Mouse (Mus musculus) hindbrain, embryonic 14.5 days (tissue): ENCODE measurements around the gene Arid5a. TPM values are rescaled to one million over a fixed set of nuclear protein-coding genes. Genes with fewer than 3 reads are reported as not detected.

Experiments
- ATAC-seq: fragments of 200-750 bp; cut with Nextera tagmentation; 2 replicates; pipeline ENCODE4 v1.8.0; 2017; ENCODE audit warnings: moderate number of reproducible peaks, mild to moderate bottlenecking, moderate TSS enrichment, moderate library complexity; ENCODE audit not compliant: low FRiP score
- DNase-seq: peaks from one replicate; pipeline ENCODE4 v3.0.0-alpha.2; 2015; ENCODE audit warnings: low spot score
- H3K27ac ChIP-seq: fragments of 300-500 bp; sonication (generic); 2 replicates; pipeline ENCODE4 v1.5.1; 2014; ENCODE audit warnings: mild to moderate bottlenecking, moderate library complexity
- H3K27me3 ChIP-seq: fragments of 300-500 bp; sonication (generic); 2 replicates; pipeline ENCODE4 v1.6.1; 2014; ENCODE audit warnings: mild to moderate bottlenecking, low read length, mixed read lengths; ENCODE audit not compliant: control insufficient read depth, insufficient read depth
- H3K36me3 ChIP-seq: fragments of 300-500 bp; sonication (generic); replicated peaks from 2 replicates; pipeline ENCODE4 v1.6.1; 2014; ENCODE audit not compliant: control insufficient read depth, insufficient read depth
- H3K4me1 ChIP-seq: fragments of 300-500 bp; sonication (generic); replicated peaks from 2 replicates; pipeline ENCODE4 v1.6.1; 2014; ENCODE audit warnings: antibody characterized with exemption, low read length, mixed read lengths; ENCODE audit not compliant: control insufficient read depth, insufficient read depth
- H3K4me2 ChIP-seq: fragments of 300-500 bp; sonication (generic); replicated peaks from 2 replicates; pipeline ENCODE4 v1.6.1; 2014; ENCODE audit warnings: mild to moderate bottlenecking, moderate library complexity
- H3K4me3 ChIP-seq: fragments of 300-500 bp; sonication (generic); replicated peaks from 2 replicates; pipeline ENCODE4 v1.5.1; 2014; ENCODE audit warnings: mild to moderate bottlenecking, low read length
- H3K9ac ChIP-seq: fragments of 300-500 bp; sonication (generic); 2 replicates; pipeline ENCODE4 v1.6.1; 2014
- H3K9me3 ChIP-seq: fragments of 300-500 bp; sonication (generic); 2 replicates; pipeline ENCODE4 v1.6.1; 2016; ENCODE audit warnings: low read length; ENCODE audit not compliant: control insufficient read depth
- WGBS: fragments of 180-500 bp; shearing (Covaris S2); extraction: QIAGEN DNeasy Blood & Tissue Kit; methylation state at CpG from one replicate; pipeline ENCODE4 v1.1.7; 2014; 5-methylcytosine and 5-hydroxymethylcytosine counted together
- polyA plus RNA-seq: library from polyadenylated mRNA; unstranded; fragments of >200 nt; fragmentation: Nextera tagmentation; extraction: Ambion mirVana; gene quantifications from 2 replicates; pipeline ENCODE4 v1.2.1, GENCODE M21; 2014

The Arid5a gene
- polyA plus RNA-seq: 4.3 and 5.8 TPM in 2 replicates

DNA sequence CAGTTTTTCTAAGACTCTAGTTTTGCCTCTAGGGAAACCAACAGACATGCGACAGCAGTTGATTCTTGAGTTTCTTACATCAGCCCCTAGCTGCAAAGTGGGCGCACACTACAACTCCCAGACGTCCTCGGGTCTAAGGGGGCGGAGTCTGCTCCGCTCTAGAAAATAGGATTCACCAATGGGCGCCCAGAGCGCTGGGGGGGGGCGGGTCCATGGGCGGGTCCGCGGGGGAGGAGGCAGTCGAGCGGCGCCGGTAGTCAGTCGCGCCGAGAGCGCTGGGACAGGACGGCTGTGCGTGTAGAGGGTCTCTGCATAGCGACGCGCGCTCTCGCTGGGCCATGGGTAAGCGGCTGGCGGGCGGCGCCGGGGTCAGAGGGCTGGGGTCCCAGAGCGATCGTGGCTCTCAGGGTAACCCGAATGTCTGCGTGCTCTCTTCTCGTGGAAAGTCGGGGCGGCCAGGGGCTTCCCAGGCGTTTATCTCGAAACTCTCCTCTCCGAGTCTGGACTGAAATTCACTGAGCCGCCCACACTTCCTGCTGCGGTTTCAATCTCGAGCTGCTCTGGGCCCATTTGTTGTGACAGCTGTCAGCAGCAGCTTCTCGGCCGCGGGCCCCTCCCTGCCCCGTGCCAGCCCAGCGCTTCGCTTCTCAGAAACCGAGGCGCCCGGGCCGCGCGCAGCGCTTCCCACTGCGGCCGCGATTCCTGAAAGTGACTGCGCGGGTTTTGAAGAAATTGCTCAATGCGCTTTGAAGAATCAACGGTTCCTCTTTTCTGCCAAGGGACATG lies at the start of gene Arid5a:
Gene Arid5a, plus strand, starts transcription at position 239 of the 786 bp plus-strand sequence.
- peak within 1 kb of the TSS; percentile 58 for H3K9ac ChIP-seq
- peak within 1 kb of the TSS; percentile 34; the same call in 1 of the 2 replicates for H3K27ac ChIP-seq
- peaks cover 23% of the 10 kb centered on the region for H3K4me1 ChIP-seq
- DNase-seq (peak; percentile 93), ATAC-seq (peak; percentile 91)
- H3K4me2 ChIP-seq: peak within 1 kb of the TSS; percentile 96
- under 1% methylated on average over 63 of the region's 65 CpGs for WGBS
- no peaks in the 10 kb centered on the region for H3K36me3 ChIP-seq
- peak within 1 kb of the TSS; percentile 66 for H3K4me3 ChIP-seq
- peaks cover 20% of the 10 kb centered on the region for H3K27me3 ChIP-seq
- H3K9me3 ChIP-seq: no peaks in the 10 kb centered on the region

DNA sequence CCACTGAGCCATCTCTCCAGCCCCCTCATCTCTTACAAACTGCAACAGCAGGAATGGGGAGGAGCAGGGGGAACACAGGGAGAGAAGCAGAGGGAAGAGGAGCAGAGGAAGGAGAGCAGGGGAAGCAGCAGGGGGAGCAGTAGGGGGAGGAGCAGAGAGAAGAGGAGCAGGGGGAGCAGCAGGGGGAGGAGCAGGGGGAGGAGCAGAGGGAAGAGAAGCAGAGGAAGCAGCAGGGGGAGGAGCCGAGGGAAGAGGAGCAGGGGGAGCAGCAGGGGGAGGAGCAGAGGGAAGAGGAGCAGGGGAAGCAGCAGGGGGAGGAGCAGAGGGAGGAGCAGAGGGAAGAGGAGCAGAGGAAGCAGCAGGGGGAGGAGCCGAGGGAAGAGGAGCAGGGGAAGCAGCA lies 48.9 kb upstream of the Arid5a start:
- peaks cover 6% of the 10 kb centered on the region; the same call in 1 of the 2 replicates for H3K9me3 ChIP-seq
- ATAC-seq (no peak), DNase-seq (no peak)
- no peak overlapping the region for H3K27ac ChIP-seq
- H3K4me2 ChIP-seq: no peak overlapping the region
- WGBS: 71% methylated on average over 2 of the region's 2 CpGs
- no peaks in the 10 kb centered on the region; the same call in 1 of the 2 replicates for H3K4me1 ChIP-seq
- H3K4me3 ChIP-seq: no peak overlapping the region
- no peak overlapping the region for H3K9ac ChIP-seq
- H3K36me3 ChIP-seq: no peaks in the 10 kb centered on the region
- no peaks in the 10 kb centered on the region for H3K27me3 ChIP-seq

DNA sequence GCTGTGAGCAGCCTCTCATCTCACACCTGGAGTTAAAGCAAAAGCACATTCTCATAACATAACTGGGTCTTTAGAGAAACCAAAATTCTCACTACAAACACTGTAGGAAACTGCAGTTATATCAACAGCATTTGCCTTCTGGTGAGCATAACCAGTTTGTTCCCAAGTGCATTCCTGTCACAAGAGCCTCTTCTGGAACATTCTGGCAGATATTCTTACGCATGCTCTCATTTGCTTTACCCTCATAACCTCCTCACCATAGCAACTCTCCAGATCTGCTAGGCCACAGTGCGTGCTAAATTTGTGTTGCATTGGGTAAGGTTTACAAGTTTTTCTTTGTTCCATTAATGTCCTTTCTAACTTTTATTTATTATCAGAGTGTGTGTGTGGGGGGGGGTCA lies 48.3 kb upstream of the Arid5a start:
- no peak overlapping the region for H3K4me2 ChIP-seq
- 92% methylated on average over 2 of the region's 2 CpGs for WGBS
- no peak overlapping the region for H3K4me3 ChIP-seq
- H3K4me1 ChIP-seq: no peaks in the 10 kb centered on the region; the same call in 1 of the 2 replicates
- no peak for DNase-seq
- no peak overlapping the region for H3K27ac ChIP-seq
- ATAC-seq: no peak
- no peak overlapping the region for H3K9ac ChIP-seq
- peaks cover 6% of the 10 kb centered on the region; the same call in 1 of the 2 replicates for H3K9me3 ChIP-seq
- no peaks in the 10 kb centered on the region for H3K36me3 ChIP-seq
- no peaks in the 10 kb centered on the region for H3K27me3 ChIP-seq

DNA sequence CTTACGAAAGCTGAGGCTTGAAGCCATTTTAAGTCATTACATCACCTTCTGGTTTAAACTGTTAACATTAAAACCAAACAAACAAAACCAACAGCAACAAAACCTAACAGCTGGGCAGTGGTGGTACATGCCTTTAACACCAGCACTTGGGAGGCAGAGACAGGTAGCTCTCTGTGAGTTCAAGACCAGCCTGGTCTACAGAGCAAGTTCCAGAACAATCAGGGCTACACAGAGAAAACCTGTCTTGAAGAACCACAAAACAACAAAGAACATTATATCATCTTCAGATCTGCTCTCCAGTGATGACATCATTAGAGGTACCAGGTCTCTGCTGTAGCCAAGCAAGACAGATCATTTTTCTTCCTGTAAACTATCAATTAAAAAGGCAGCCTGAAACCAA lies 47.1 kb upstream of the Arid5a start:
- DNase-seq (no peak), ATAC-seq (no peak)
- WGBS: 90% methylated on average over 1 of the region's 1 CpGs

DNA sequence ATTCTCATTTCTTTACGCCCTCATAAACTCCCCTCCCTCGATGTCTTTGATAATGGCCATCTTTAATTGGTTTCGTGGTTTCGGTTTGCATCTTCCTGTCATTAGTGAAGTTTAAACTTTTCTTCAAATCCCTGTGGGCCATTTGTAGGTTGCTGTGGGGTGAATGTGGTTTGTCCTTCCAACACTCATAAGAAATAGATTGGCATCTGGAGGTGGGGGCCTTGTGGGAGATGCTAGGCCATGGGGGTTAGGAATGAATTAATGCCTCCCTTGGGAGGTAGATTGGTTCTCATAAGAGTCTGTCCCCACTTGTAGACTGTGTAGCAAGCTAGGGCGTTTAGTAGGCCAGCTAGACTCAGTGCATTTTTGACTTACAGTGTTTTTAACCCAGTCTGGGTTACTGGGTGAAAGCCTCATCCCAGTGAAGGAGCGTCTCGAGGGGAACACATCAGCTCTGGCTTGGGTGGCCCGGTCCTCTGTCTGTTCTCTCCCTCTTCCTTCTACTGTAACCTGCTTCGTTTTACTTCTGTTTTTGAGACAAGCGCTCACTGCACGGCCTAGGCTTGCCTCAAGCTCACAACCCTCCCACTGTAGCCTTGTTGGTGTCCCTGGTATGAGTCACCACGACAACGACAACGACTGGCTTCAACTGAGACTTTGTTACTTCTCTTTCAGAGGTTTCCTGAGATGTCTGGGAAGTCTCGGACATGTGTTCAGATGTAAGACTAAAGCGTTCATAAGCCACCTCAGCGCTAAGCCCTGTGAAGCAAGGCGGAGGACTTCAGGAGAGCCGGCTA lies 45.6 kb upstream of the Arid5a start:
- Histone ChIP-seq H3K9me3 (no peaks in the 10 kb centered on the region), H3K4me3 (no peak overlapping the region), H3K4me2 (no peak overlapping the region), H3K9ac (no peak overlapping the region), H3K36me3 (no peaks in the 10 kb centered on the region), H3K27ac (no peak overlapping the region), H3K27me3 (no peaks in the 10 kb centered on the region), H3K4me1 (no peaks in the 10 kb centered on the region)
- 85% methylated on average over 19 of the region's 19 CpGs for WGBS
- DNase-seq: no peak
- ATAC-seq: no peak

More for the DNA sequence above, 47.1 kb upstream of the Arid5a start:
- H3K27me3 ChIP-seq: no peaks in the 10 kb centered on the region
- no peaks in the 10 kb centered on the region for H3K36me3 ChIP-seq
- H3K4me2 ChIP-seq: no peak overlapping the region
- no peak overlapping the region for H3K27ac ChIP-seq
- no peak overlapping the region for H3K4me3 ChIP-seq
- H3K9ac ChIP-seq: no peak overlapping the region
- no peaks in the 10 kb centered on the region for H3K4me1 ChIP-seq
- H3K9me3 ChIP-seq: peaks cover 6% of the 10 kb centered on the region; the same call in 1 of the 2 replicates

DNA sequence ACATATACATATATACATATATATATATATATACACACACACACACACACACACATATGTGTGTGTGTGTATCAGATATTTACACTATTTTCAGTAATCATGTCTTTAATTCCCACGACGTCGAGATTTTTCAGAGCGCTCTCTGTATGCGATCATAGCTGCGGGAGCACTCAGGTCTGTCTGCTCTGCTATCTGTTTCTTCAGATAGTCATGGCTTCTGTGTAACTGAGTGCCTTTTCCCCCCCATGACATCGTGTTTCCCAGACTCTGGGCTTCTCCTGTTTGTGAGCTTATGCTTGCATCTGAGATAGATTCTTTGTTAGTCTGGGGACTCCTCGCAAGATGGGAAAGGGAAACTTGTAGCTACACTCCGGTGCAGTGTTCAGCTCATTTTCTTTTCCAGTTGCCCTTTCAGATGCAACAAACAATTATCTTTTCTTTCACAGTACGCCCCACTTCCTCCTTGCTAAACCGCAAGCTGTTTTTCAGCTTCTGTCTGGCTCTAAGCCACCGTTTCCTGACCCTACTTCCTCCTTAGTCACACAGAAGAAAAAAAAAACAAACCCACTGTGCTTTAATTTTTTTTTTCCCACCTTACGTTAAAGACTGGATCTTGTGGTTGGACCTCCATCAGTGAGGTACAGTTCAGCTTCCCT lies 43.6 kb upstream of the Arid5a start:
- 77% methylated on average over 13 of the region's 13 CpGs for WGBS
- no peak overlapping the region for H3K27ac ChIP-seq
- DNase-seq: no peak
- H3K4me1 ChIP-seq: no peaks in the 10 kb centered on the region
- H3K9ac ChIP-seq: no peak overlapping the region
- H3K4me2 ChIP-seq: no peak overlapping the region
- H3K4me3 ChIP-seq: no peak overlapping the region
- no peaks in the 10 kb centered on the region for H3K27me3 ChIP-seq
- no peak for ATAC-seq
- H3K36me3 ChIP-seq: no peaks in the 10 kb centered on the region
- no peaks in the 10 kb centered on the region for H3K9me3 ChIP-seq

DNA sequence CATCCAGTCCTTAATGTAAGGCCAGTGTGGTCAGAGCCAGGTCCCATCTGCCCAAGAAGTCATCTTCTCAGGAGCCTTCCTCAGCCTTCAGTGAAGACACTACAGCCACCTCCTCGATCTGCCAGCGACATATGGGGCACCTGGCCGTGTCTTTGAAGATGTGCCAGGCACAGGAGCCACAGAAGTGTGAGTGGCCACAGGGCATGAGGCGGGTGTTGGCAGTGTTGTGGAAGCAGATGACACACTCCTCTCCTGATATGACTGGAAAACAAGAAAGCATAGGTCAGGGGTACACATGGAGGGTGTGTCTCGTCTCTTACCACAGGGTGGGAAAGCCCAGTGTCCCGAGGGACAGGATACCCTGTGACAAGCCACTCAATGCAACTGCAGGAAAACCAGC lies 41.2 kb upstream of the Arid5a start:
- no peak for ATAC-seq

DNA sequence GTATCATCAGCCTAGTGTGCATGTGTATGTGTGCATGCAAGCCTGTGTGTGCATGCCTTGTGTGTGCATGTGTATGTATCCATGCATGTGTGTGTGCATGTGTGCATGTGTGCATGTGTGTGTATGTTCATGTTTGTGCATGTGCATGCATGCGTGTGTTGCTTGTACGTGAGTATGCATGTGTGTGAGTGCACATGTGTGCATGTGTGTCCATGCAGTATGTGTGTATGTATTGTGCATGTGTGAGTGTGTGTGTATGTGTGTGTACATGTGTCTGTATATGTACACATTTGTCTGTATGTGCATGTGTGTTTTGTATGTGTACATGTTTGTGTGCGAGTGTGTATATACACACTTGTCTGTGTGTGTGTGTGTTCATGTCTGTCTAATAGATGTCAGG lies 39.9 kb upstream of the Arid5a start:
- DNase-seq: no peak
- no peak overlapping the region for H3K27ac ChIP-seq
- no peaks in the 10 kb centered on the region for H3K4me1 ChIP-seq
- 95% methylated on average over 3 of the region's 3 CpGs for WGBS
- no peak for ATAC-seq
- H3K4me2 ChIP-seq: no peak overlapping the region
- H3K27me3 ChIP-seq: 0 out of 2 replicates have a peak, but pooled peaks cover 5% of the 10 kb centered on the region
- H3K9ac ChIP-seq: no peak overlapping the region
- H3K9me3 ChIP-seq: no peaks in the 10 kb centered on the region
- no peak overlapping the region for H3K4me3 ChIP-seq
- H3K36me3 ChIP-seq: no peaks in the 10 kb centered on the region

More for the DNA sequence above, 41.2 kb upstream of the Arid5a start:
- Histone ChIP-seq H3K4me2 (no peak overlapping the region), H3K27me3 (0 out of 2 replicates have a peak, but pooled peaks cover 5% of the 10 kb centered on the region), H3K27ac (no peak overlapping the region), H3K36me3 (no peaks in the 10 kb centered on the region), H3K9ac (no peak overlapping the region), H3K9me3 (no peaks in the 10 kb centered on the region), H3K4me1 (no peaks in the 10 kb centered on the region), H3K4me3 (no peak overlapping the region)
- WGBS: 89% methylated on average over 6 of the region's 6 CpGs
- no peak for DNase-seq
